Mouse (Mus musculus) brain, embryonic 14.5 days (tissue): ENCODE measurements at regions not wholly inside any gene's neighbourhood (a gene's known extent, or its start where the extent isn't known, plus 50 kb on each side); places are given as distances from the start of the nearest gene placed in this dataset.
"Not testable (repeated sequence)": the region's sequence is repeated elsewhere in the genome, so short reads cannot be mapped to it uniquely, and the experiment has no call there.

Source experiments
- CTCF ChIP-seq: fragments of 200-500 bp; IDR thresholded peaks from 2 replicates; pipeline ENCODE4 v1.5.1; 2012; ENCODE audit warnings: inconsistent platforms, mild to moderate bottlenecking, moderate library complexity, borderline replicate concordance; ENCODE audit not compliant: insufficient read depth, insufficient read length; ENCODE audit errors: extremely low read depth
- POLR2A ChIP-seq: fragments of 200-500 bp; IDR thresholded peaks from 2 replicates; pipeline ENCODE4 v1.6.1; 2012; ENCODE audit warnings: mild to moderate bottlenecking, inconsistent platforms, borderline replicate concordance; ENCODE audit not compliant: poor library complexity, insufficient read depth, insufficient read length, severe bottlenecking; ENCODE audit errors: extremely low read depth

DNA sequence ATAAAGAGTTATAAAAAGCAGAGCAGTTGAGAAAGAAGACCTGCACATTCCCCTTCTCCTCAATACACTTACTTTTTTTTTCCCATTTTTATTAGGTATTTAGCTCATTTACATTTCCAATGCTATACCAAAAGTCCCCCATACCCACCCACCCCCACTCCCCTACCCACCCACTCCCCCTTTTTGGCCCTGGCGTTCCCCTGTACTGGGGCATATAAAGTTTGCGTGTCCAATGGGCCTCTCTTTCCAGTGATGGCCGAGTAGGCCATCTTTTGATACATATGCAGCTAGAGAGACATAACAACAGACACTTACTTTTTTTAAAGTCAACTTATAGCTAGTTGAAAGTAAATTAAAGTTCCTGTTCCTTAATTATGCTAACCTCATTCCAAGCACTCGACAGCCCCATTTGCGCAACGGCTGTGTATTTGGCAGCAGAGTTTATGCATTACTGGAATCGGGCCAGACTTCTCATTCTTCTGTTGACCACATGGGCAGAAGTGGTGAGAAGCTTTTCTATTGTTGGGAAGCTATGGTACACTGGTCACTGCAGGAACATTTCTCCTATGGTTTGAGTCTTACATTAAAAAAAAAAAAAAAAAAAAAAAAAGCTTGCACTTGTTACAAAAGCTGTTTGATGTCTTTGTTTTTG lies 104.0 kb downstream of the Fbxo4 start:
- not testable (repeated sequence) for TF ChIP-seq POLR2A, CTCF
